Mouse (Mus musculus) cerebellum, adult 2 months (tissue): ENCODE data around the gene Ggta1. TPM values are rescaled to one million over a fixed set of nuclear protein-coding genes. Genes with fewer than 3 reads are reported as not detected.

Experiments used
- DNase-seq, 2 experiments: peaks; one replicate each; pipeline ENCODE4 v3.0.0; 2021
- H3K27ac ChIP-seq: fragments of 200-500 bp; 2 replicates; pipeline ENCODE4 v1.5.1; 2012; ENCODE audit warnings: low read length, control low read depth, inconsistent platforms; ENCODE audit not compliant: insufficient read depth
- H3K27me3 ChIP-seq: fragments of 200-500 bp; 2 replicates; pipeline ENCODE4 v1.6.1; 2012; ENCODE audit warnings: inconsistent platforms, mild to moderate bottlenecking, low read length, moderate library complexity; ENCODE audit not compliant: control insufficient read depth, insufficient read depth
- H3K4me1 ChIP-seq: fragments of 200-500 bp; 2 replicates; pipeline ENCODE4 v1.6.1; 2011; ENCODE audit warnings: low read length; ENCODE audit not compliant: control insufficient read depth, insufficient read depth
- H3K4me3 ChIP-seq: fragments of 200-500 bp; replicated peaks from 2 replicates; pipeline ENCODE3; 2011; ENCODE audit warnings: mild to moderate bottlenecking, low read depth, low read length, control low read depth; ENCODE audit not compliant: insufficient read depth
- CTCF ChIP-seq: fragments of 200-500 bp; IDR thresholded peaks from 2 replicates; pipeline ENCODE4 v1.5.1; 2011; ENCODE audit warnings: low read depth, mild to moderate bottlenecking, control low read depth, low read length, moderate library complexity, borderline replicate concordance; ENCODE audit not compliant: insufficient read depth
- POLR2A ChIP-seq: fragments of 200-500 bp; IDR thresholded peaks from 2 replicates; pipeline ENCODE4 v1.6.1; 2011; ENCODE audit warnings: low read length, control low read depth, borderline replicate concordance; ENCODE audit not compliant: insufficient read depth
- WGBS: fragments of 180-500 bp; shearing (Covaris S2); methylation state at CpG from one replicate; pipeline ENCODE4 v1.1.7; 2018; 5-methylcytosine and 5-hydroxymethylcytosine counted together
- polyA plus RNA-seq: library from polyadenylated mRNA; depleted of rRNA; stranded (reverse); fragments of >200 nt; gene quantifications from 2 replicates; pipeline ENCODE4 v1.2.3, GENCODE M21; 2012

Ggta1 gene
- polyA plus RNA-seq, 1 experiment, result 1.2 TPM

- TF ChIP-seq CTCF, result no peak
- Histone ChIP-seq H3K27ac (no peak overlapping the region), H3K27me3 (no peaks in the 10 kb centered on the region), H3K4me3 (no peak overlapping the region), H3K4me1 (no peaks in the 10 kb centered on the region)
- no peak for DNase-seq
- WGBS, result 45% methylated on average over 5 of the region's 5 CpGs
Measured at GRCm38 (mm10) chr2:35486981-35487655, 24.1 kb upstream of the Ggta1 start.

DNA sequence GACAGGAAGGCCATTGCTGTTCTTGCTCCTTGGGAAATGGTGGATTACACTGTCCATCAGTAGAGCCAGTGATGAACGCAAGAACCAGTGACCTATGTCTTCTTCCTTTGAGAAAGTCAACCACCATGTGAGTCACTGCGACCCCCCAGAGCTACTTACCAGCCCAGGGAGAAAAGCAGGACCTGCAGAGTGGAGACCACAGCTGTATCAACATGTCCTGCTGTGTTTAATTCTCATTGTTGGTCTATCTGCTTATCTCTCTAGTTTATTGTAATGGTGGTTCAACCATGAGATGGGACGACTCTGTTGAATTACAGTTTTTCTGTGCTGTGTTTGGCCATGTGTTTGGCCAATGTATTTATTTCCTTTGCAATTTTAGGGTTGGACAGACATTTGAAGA lies 21.1 kb upstream of the Ggta1 start:
- DNase-seq, result no peak
- Histone ChIP-seq H3K27me3 (no peaks in the 10 kb centered on the region), H3K4me1 (no peaks in the 10 kb centered on the region), H3K4me3 (no peak overlapping the region), H3K27ac (no peak overlapping the region)
- TF ChIP-seq CTCF (no peak), POLR2A (no peak)
- 97% methylated on average over 3 of the region's 3 CpGs for WGBS

DNA sequence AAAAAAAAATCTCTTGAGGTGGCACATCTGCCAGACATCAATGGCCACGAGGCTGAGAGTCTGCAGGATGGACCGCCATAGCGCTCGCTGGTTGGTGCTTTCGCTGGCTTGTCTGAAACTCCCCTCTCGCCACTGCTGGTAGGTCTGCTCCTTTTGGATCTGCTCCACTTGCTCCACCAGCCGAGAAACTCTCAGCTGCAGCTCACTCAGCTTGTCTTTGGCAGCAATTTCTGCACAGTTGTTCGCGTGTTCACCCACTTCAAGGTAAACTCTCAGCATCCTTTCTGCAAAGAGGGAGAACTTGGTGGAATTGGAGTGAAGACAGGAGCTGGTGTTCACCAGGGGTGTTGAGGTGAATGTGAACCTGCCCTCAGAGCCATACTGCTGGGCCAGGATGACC lies 20.4 kb upstream of the Ggta1 start:
- no peak for DNase-seq
- no peak for TF ChIP-seq POLR2A
- no peak for TF ChIP-seq CTCF
- Histone ChIP-seq H3K4me1 (no peaks in the 10 kb centered on the region), H3K27me3 (no peaks in the 10 kb centered on the region), H3K4me3 (no peak overlapping the region), H3K27ac (no peak overlapping the region)
- 45% methylated on average over 9 of the region's 9 CpGs for WGBS

GRCm38 (mm10) chr2:35481322-35481990 lies 18.4 kb upstream of the Ggta1 start:
- 39% methylated on average over 7 of the region's 7 CpGs for WGBS
- DNase-seq, result no peak
- Histone ChIP-seq H3K4me1 (no peaks in the 10 kb centered on the region), H3K27ac (no peak overlapping the region), H3K4me3 (no peak overlapping the region), H3K27me3 (no peaks in the 10 kb centered on the region)
- TF ChIP-seq POLR2A, result no peak
- no peak for TF ChIP-seq CTCF

DNA sequence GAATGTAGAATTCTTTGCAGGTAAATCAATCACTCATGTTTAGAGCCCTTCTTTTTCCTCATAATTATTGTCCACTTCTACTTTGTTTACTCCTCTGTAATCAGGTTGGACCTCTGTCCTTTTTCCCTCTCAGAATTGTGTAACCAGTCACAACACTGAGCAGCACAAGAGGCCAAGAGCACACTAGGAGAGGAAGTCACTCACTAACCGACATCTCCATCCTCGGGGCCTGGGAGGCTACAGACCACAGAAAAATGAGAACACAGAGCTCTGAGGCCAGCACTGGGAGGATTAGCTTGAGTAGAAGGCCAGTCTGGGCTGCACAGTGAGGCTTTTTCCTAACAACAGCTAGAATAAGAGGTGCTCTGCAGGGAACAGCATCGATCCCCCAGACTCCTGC lies 17.0 kb upstream of the Ggta1 start:
- Histone ChIP-seq H3K4me1 (no peaks in the 10 kb centered on the region), H3K27me3 (no peaks in the 10 kb centered on the region), H3K27ac (no peak overlapping the region), H3K4me3 (no peak overlapping the region)
- 38% methylated on average over 3 of the region's 3 CpGs for WGBS
- no peak for DNase-seq
- no peak for TF ChIP-seq CTCF
- no peak for TF ChIP-seq POLR2A

- H3K4me3 ChIP-seq, result no peak overlapping the region
- DNase-seq, result no peak
- TF ChIP-seq POLR2A (no peak), CTCF (no peak)
- H3K27me3 ChIP-seq, result no peaks in the 10 kb centered on the region
- WGBS, result 70% methylated on average over 3 of the region's 3 CpGs
- no peak overlapping the region for H3K27ac ChIP-seq
- no peaks in the 10 kb centered on the region for H3K4me1 ChIP-seq
Measured at GRCm38 (mm10) chr2:35478812-35479122, 15.7 kb upstream of the Ggta1 start.

DNA sequence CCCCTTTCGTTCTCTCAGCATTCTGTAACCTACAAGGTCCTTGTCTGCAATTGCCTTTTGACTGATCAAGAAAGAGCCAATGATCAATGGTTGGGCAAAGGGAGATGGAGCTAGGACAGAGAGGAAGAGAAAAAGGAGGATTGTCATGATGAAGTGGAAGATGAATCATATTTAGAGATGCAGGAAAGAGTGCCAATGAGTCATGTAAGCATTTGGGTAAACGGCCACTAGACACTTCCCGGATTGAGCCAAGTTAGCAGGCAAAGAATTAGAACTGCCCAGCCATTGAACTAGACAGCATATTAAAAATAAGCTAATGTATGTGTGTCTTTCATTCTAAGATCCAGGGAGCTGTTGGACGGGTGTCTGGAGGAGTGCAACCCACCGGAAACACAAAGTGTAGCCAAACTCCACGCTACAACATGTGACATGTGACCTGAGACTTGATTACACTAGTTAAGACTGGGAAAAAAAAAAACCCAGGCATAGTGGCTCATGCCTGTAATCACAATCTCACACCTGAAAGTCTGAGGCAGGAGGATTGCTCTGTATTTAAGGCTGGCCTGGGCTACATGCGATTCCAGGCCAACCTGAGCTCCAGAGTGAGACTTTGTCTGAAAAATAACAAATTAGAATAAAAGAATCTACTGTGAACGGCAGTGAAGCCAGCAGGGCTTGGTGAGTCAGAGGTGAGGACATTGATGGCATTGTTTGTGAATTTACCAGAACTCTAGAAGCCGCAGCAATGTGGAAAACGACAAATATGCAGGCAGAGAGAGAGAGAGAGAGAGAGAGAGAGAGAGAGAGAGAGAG lies 15.2 kb upstream of the Ggta1 start:
- WGBS, result 77% methylated on average over 10 of the region's 10 CpGs
- no peak for TF ChIP-seq CTCF
- no peak for TF ChIP-seq POLR2A
- Histone ChIP-seq H3K27me3 (no peaks in the 10 kb centered on the region), H3K4me3 (no peak overlapping the region), H3K4me1 (no peaks in the 10 kb centered on the region), H3K27ac (no peak overlapping the region)
- no peak for DNase-seq

- no peak overlapping the region for H3K27ac ChIP-seq
- no peak overlapping the region for H3K4me3 ChIP-seq
- WGBS, result 66% methylated on average over 6 of the region's 6 CpGs
- H3K27me3 ChIP-seq, result no peaks in the 10 kb centered on the region
- H3K4me1 ChIP-seq, result no peaks in the 10 kb centered on the region
- TF ChIP-seq POLR2A (no peak), CTCF (no peak)
- no peak for DNase-seq
Measured at GRCm38 (mm10) chr2:35477321-35477720, 14.3 kb upstream of the Ggta1 start.
